Comparison of ENCODE assay signal across 8 mouse cellular contexts in the genomic region with DNA sequence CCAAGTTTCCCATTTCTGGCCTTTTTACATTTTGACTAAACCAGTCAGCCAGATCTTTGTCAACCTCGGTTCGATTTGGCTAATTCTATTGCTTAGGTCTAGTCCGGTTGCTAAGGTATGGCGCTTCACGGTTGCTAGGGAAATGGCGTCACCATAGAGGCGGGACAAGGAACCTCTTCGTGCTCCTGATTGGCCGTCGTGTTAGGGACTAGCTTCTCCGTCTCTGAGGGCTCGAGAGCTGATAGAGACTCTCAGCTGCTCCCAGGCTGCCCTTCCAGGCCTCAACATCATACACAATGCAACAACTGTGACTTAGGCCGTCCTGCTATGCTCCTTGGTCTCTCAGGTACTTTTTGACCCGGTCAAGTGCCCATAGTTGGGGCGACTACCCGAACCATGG. TPM values are rescaled to one million over a fixed set of nuclear protein-coding genes. Genes with fewer than 3 reads are reported as not detected.
DNase-seq lines count a peak whose midpoint lies in the region; ATAC-seq lines count a peak whose summit lies in the region.

A gene (plus strand): TSS at position 157 of the 400 bp plus-strand sequence.

- H3K27ac ChIP-seq in brown adipose tissue, adult 24 weeks (replicated peaks; ENCODE audit: low read depth, low read length): peak within 1 kb of the TSS; percentile 80
- peak within 1 kb of the TSS; percentile 67 to 69 for H3K27ac ChIP-seq in heart, embryonic 14.5 days (replicated peaks in 1 of 2; ENCODE audit: control insufficient read depth in 1 of 2, insufficient read depth in 1 of 2, low read depth in 2 of 2, low read length in 2 of 2)
- peak within 1 kb of the TSS; percentile 72 for H3K27ac ChIP-seq in liver, embryonic 13.5 days
- peak within 1 kb of the TSS; percentile 59 for H3K27ac ChIP-seq in stomach, embryonic 16.5 days (ENCODE audit: low read length)

- DNase-seq in CD4-positive, CD25-positive, alpha-beta regulatory T cell, adult 2 months (ENCODE audit: low read depth, low spot score): peak; percentile 98
- peak; percentile 93 for DNase-seq in fibroblast of lung, adult 2 months (ENCODE audit: low read depth)
- peak; percentile 97 for DNase-seq in kidney, postnatal 14 days
- peak; percentile 89 for DNase-seq in liver, embryonic 13.5 days
- DNase-seq in neural tube, embryonic 10.5 days (ENCODE audit: extremely low spot score, low spot score): peak; percentile 92

- peak within 1 kb of the TSS; percentile 69 for H3K4me2 ChIP-seq in heart, embryonic 14.5 days (ENCODE audit: low read length)
- peak within 1 kb of the TSS; percentile 90 for H3K4me2 ChIP-seq in liver, embryonic 13.5 days
- H3K4me2 ChIP-seq in stomach, embryonic 16.5 days (ENCODE audit: low read depth, low read length): peak within 1 kb of the TSS; percentile 60

- 2% methylated on average over 16 of the region's 16 CpGs for WGBS in heart, embryonic 14.5 days
- 1% methylated on average over 16 of the region's 16 CpGs for WGBS in liver, embryonic 13.5 days (ENCODE audit: insufficient replicate concordance)
- under 1% methylated on average over 16 of the region's 16 CpGs for WGBS in stomach, embryonic 16.5 days

- no peaks in the 10 kb centered on the region for H3K27me3 ChIP-seq in heart, embryonic 14.5 days (ENCODE audit: control insufficient read depth, insufficient read depth, low read length)
- peaks cover 11% of the 10 kb centered on the region for H3K27me3 ChIP-seq in liver, embryonic 13.5 days
- no peaks in the 10 kb centered on the region for H3K27me3 ChIP-seq in stomach, embryonic 16.5 days (ENCODE audit: control insufficient read depth, insufficient read depth, low read length)

- H3K9me3 ChIP-seq in heart, embryonic 14.5 days (ENCODE audit: control insufficient read depth, low read length): no peaks in the 10 kb centered on the region
- H3K9me3 ChIP-seq in liver, embryonic 13.5 days (replicated peaks): no peaks in the 10 kb centered on the region
- no peaks in the 10 kb centered on the region for H3K9me3 ChIP-seq in stomach, embryonic 16.5 days (replicated peaks; ENCODE audit: control insufficient read depth, low read length)

- peaks cover 29% of the 10 kb centered on the region for H3K4me1 ChIP-seq in brown adipose tissue, adult 24 weeks (ENCODE audit: control insufficient read depth, insufficient read depth, insufficient read length, low read length)
- peaks cover 10 to 31% of the 10 kb centered on the region in 2 experiments for H3K4me1 ChIP-seq in heart, embryonic 14.5 days (ENCODE audit: control insufficient read depth in 2 of 2, insufficient read depth in 2 of 2, low read length in 2 of 2)
- H3K4me1 ChIP-seq in liver, embryonic 13.5 days (replicated peaks): peaks cover 41% of the 10 kb centered on the region
- H3K4me1 ChIP-seq in stomach, embryonic 16.5 days (ENCODE audit: control insufficient read depth, insufficient read depth, low read length): peaks cover 30% of the 10 kb centered on the region

- peaks cover 9% of the 10 kb centered on the region for H3K36me3 ChIP-seq in heart, embryonic 14.5 days (ENCODE audit: control insufficient read depth, insufficient read depth, low read length)
- peaks cover 10% of the 10 kb centered on the region; the same call in 1 of the 2 replicates for H3K36me3 ChIP-seq in liver, embryonic 13.5 days
- H3K36me3 ChIP-seq in stomach, embryonic 16.5 days (ENCODE audit: control insufficient read depth, insufficient read depth, low read length): no peaks in the 10 kb centered on the region

- ATAC-seq in heart, embryonic 14.5 days (ENCODE audit: insufficient number of reproducible peaks, insufficient read depth, low FRiP score, low read depth): peak; percentile 73
- peak; percentile 53 for ATAC-seq in liver, embryonic 13.5 days (ENCODE audit: low read depth)
- peak; percentile 82 for ATAC-seq in stomach, embryonic 16.5 days (ENCODE audit: insufficient read depth, low FRiP score)

- H3K9ac ChIP-seq in heart, embryonic 14.5 days (ENCODE audit: low read length): peak within 1 kb of the TSS; percentile 80
- H3K9ac ChIP-seq in liver, embryonic 13.5 days: peak within 1 kb of the TSS; percentile 73
- peak within 1 kb of the TSS; percentile 72 for H3K9ac ChIP-seq in stomach, embryonic 16.5 days (ENCODE audit: low read length)

- peak within 1 kb of the TSS; percentile 73 for H3K4me3 ChIP-seq in brown adipose tissue, adult 24 weeks (ENCODE audit: insufficient read depth, low read depth, low read length)
- peak within 1 kb of the TSS; percentile 60 to 75 for H3K4me3 ChIP-seq in heart, embryonic 14.5 days (ENCODE audit: control insufficient read depth in 1 of 2, insufficient read depth in 1 of 2, low read depth in 1 of 2, low read length in 2 of 2)
- H3K4me3 ChIP-seq in liver, embryonic 13.5 days (replicated peaks): peak within 1 kb of the TSS; percentile 94
- peak within 1 kb of the TSS; percentile 59 for H3K4me3 ChIP-seq in stomach, embryonic 16.5 days (replicated peaks; ENCODE audit: low read length)

RNA-seq across cellular contexts. Expression of the gene that starts here (rescaled TPM):
- 11.1 and 26.4 TPM in 2 replicates for polyA plus RNA-seq in brown adipose tissue, adult 24 weeks (2012; ENCODE audit: insufficient read depth, insufficient read length, missing spikeins)
- 7.3 and 8.9 TPM in 2 replicates for polyA plus RNA-seq in heart, embryonic 14.5 days (2014; fragmentation: Nextera tagmentation; extraction: Ambion mirVana)
- polyA plus RNA-seq in liver, embryonic 13.5 days (2015; fragmentation: Nextera tagmentation; extraction: Ambion mirVana): 5.6 and 5.9 TPM in 2 replicates
- 13.1 and 14.4 TPM in 2 replicates for polyA plus RNA-seq in stomach, embryonic 16.5 days (2015; fragmentation: Nextera tagmentation; extraction: Ambion mirVana)

Comparison
In these comparisons a context has a peak if more than half of its experiments do, and no peak if none do; other contexts are left out.
1. Peak in every context shown above with its lines: DNase-seq, ATAC-seq, H3K4me3 ChIP-seq and H3K27ac ChIP-seq.